Mouse (Mus musculus): ENCODE data around the gene Sox13.
A peak's percentile ranks its signal among the peaks of the same experiment; 100 is the strongest.

Sox13 gene

DNA sequence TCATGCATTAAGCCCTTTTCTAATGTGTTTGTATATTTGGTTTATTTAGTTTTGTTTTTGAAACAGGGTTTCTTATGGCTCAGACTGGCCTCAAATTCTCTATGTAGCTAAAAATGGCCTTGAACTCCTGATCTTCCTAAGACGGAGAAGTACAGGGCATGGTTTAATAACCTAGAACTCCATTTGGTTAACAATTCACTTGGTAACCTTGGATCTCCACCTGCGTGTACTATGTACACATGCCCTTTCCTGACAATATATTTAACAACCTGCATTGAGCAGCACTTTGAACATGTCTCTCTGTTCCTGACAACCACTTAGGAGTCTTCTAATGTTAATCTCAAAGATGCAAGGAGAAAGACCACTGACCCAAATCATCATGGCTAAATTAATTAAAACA lies 7.0 kb upstream of the Sox13 start:
- no peak for DNase-seq (ENCODE audit: low spot score in 2 of 2)

DNA sequence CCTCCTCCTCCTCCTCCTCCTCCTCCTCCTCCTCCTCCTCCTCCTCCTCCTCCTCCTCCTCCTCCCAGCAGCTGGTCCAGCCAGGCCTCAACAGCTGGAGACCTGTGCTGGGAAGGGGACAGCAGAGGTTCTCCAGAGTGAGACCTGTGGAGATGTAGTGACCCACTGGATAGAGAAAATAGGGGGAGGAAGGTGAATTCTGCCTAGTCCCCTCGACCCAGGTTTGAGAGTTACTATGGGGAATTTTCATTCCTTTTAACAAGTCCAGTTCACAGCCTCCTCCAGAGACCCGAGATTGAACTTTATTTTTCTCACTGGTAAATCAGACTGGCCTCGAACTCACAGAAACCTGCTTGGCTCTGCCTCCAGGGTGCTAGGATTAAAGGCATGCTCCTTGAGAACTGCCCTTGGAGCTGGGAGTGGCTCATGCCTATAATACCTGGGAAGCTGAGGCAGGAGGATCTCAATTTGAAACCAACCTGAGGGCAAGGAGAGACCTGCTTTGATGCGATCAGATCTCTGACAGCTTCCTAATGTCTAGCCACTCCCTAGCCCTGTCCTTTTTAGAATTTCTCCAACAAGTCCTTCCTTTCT lies 467 bp upstream of the Sox13 start:
- no peak for DNase-seq (ENCODE audit: low spot score in 2 of 2)

DNA sequence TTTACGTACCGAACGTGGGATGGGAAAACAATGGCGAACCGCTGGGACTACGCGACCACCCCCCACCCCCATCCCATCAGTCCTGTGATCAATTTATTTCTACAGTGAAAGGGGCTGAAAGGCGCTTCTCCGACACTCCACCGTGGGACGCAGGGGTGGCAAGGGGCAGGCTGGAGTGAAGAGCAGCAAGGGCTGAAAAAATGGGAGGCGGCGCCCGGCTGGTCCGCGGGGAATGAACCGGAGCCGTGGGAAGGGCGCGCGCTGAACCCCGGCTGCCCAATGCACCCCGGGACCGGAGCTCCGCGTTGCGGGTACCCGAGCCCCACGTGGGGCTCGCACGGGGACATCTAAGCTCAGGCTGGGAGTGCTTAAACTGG lies 1.0 kb downstream of the Sox13 start:
- no peak for DNase-seq (ENCODE audit: low spot score in 2 of 2)

DNA sequence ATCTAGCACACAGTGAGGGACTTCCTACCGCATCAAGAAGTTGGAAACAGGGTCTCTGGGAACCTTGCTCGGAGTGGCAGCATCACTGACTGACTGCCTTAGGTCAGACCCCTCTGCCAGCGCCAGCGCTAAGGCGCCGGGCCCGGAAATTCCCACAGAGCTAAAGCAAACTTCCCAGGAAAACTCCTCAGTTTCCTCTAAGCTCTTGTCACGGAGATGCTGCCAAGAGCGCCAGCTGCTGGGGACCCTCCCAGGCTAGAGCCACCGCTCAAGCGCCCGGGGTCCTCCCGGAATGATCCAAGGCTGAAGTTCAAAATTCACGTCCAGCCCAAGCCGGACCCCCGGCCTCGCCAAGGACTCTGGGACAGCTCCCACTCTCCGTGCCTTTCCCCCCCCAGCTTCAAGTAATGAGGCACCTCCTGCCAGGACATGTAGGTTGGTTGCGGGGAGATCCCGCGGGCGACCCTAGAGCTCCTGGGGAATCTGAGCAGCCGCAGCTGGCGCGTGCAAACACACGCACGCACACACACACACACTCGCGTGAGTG lies 1.5 kb downstream of the Sox13 start:
- DNase-seq (ENCODE audit: low spot score in 2 of 2), result no peak

DNA sequence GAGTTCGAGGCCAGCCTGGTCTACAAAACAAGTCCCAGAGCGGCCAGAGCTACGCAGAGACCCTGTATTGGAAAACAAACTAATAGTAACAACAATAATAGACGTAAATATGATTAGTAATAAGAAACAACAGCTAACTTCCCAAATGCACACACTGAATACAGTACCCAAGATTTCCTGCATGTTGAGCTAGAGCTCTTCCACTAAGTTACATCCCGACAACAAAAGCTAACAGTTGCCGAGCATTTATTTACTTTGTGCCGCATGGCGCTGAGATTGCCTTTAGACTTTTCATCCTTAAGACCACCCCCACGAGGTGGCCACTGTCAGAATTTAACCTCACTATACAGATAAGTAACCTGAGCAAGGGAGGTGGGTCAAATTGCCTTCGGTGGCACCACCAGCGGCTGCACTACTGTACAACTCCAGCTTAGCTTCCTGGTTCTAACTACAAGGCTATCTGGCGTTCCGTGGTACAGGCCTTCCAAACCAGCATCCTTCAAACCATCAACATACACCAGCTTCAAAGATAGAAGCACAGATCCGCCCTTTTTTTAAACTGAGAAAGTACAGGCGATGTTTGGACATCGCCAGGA lies 2.1 kb downstream of the Sox13 start:
- DNase-seq (ENCODE audit: low spot score in 2 of 2), result no peak

DNA sequence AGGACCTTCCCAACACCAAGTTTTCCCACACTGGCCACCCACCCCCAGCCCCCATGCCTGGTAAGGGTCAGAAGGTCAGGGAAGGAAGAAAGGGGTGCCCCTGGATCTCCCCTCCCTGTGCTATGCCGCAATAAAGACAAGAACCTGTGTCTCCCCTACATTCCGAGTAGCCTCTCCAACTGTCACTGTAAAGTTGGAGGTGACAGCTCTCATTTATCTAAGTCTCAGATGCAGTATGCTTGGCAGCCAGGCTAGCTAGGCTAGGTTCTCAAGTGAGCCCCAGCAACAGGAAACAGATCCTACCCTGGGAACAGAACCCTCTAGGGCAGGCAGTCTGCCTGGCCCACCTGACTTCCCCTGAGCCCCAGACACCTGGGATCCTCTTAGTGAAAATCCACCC lies 3.1 kb downstream of the Sox13 start:
- no peak for DNase-seq (ENCODE audit: low spot score in 2 of 2)

DNA sequence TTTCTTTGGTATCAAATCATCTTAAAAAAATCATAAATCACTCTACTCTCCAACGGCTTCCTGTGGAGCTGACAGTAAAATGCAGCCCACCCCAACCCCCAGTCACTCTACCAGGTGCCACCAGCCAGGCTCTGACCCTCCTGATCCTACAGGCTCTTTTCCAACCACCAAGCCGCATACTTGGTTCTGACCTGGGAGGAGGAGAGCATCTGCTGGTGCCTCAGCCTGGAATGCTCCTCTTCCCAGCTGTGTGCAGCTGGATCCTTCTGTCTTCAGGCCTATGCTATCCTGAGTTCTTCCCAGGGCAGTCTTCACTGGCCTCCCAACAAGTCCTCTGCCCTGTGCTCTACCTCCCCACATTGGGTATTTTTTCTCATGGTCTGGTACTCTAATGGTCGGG lies 3.7 kb downstream of the Sox13 start:
- no peak for DNase-seq (ENCODE audit: low spot score in 2 of 2)

DNA sequence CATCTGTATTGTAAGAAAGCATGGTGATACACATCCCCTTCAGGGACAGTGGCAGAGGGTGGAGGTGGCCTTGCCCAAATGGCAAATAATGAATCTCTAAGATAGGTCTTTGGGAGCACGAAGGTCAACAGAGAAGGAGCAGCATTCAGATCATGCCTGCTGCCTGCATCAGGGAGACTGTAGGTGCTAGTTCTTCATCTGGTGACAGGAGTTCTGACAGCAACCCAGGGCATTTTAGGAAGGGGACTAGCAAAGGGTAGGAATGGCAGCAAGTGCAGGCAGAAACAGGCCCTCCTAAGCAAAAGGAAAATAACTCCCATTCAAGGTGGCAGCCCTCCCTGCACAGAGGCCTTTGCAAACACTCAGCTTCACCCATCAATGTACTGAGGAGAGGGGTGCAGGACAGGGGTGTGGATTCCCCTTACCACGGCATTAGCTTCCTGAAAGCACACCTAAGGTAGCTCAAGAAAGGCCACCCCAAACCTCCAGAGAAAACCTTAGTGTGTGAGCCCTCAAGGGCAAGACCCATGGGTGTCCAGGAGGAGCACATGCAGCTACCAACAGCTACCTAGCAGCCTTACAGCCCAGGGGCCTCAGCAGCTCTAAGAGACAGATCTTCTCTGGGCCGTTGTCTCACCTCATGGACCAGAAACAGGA lies 4.9 kb downstream of the Sox13 start:
- DNase-seq (ENCODE audit: low spot score in 2 of 2), result peak in 1 of 2 experiments; percentile 53

DNA sequence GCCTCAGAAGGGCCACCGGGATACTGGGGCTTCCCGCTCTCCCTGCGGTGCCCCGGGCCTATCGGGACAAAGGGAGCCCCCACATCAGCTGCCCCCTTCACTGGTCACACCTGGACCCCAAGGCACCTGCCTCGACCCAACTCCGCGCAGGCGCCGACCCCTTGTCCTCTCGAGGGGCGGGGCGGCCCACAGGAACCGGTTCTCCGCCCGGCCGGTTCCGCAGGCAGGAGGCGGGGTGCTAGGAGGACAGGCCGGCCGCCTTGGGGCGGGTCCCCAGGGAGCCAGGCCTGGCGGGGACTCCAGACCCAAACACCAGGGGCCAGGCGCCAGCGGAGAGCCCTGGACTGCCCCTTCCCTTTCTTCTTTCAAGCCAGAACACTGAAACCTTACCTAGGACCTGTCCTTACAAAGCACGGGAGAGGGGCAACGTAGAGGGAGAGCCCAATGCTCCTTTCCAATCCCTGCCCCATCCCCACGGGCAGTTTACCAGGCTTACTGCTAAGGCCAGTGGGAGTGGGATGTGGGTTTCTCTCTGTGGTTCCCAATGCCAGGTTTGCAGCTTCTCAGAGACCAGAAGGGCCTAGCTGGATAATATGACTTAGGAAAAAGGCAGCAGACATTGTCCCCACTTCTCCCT lies 5.9 kb downstream of the Sox13 start:
- DNase-seq (ENCODE audit: low spot score in 2 of 2), result peak; percentile 74 to 88

DNA sequence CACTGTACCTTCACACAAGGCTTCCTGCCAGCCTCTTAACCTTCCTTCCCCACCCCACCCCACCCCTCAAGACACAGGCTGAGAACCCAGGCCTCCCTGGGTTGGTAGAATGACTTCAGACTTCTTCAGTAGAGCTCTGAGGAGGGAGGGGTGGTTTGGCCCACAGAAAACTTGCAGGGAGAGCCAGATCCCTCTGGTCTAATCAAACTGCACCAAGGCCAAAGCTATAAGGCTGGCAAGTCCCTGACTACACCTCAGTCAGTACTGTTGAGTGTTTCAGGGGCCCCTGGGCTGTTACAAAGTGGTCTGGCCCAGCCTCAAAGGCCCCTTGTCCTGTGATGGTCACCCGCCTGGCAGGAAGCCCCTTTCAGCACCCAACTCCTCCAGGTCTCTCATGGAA lies 6.6 kb downstream of the Sox13 start:
- peak in 1 of 2 experiments; percentile 60 for DNase-seq (ENCODE audit: low spot score in 2 of 2)

DNA sequence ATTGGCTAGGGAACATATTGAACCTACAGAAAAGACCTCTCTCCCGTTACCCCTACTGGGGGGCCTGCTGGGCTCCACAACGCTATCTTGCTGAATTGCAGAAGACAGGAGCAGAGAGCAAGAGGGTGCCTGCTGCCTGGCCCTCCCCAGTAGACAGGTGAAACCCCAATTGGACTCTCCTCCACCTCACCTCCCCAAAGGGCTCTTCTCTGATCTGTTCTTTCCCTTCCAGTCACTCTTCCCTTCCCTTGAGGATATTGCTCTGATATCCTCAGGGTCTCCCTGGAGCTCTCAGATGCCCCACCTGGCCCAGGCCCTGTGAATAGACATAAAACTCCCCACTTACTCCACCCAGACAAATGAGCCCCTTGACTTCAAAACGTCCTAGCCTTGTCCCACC lies 7.1 kb downstream of the Sox13 start:
- peak in 1 of 2 experiments; percentile 60 for DNase-seq (ENCODE audit: low spot score in 2 of 2)

DNA sequence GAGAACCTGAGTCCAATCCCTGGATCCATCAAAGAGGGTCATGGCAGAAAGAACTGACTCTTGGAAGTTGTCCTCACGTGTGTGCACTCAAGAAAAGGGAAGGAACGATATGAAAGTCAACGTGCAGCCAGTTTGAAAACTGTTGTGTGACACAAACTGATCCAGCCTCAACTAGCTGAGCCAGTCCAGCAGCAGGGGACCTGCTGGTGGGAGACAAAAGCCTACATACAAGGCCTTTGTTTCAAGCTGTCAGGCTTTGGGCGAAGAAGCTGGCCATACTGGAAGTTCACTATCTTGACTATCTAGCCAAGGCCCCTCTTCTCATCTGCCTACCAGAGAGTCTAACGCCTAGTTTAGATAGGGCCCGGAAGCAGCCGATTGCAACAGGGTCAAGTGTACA lies 7.7 kb downstream of the Sox13 start:
- peak in 1 of 2 experiments; percentile 57 for DNase-seq (ENCODE audit: low spot score in 2 of 2)

DNA sequence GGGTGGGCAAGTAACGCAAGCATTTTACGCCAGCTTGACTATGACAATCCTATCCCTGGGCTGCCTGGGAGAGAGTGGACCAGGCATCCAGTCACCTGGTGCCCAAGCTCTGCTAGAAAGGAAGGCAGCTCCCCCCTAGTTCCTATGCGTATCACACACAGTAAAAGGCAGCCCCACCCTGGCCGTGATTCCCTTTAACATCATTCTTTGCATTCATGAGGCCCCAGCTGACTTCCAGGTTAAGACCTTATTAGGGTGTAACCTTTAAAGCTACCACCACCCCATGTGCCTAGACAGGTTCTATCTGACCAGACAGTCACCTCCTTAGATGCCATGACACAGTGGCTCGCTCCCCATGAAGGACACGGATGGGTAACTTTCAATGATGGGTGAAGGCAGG lies 8.7 kb downstream of the Sox13 start:
- no peak for DNase-seq (ENCODE audit: low spot score in 2 of 2)

DNA sequence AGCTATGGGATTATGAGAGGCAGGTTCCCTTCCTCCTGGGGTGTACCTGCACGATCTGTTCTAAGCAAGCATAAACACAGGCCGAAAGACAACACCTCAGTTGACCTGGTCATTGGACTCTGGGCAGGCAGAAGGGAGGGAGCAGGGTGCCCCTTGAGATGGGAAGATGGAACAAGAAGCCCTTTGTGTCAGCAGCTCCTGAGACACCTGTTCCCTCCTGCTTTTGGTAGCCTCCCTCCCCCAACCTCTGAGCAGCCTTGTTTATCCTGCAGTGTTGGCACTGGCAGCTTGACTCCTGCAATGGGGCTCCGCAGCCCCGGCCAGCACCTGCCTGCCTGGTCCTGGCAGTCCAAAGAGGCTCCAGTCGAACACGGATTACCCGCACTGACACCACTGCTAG lies 9.1 kb downstream of the Sox13 start:
- DNase-seq (ENCODE audit: low spot score in 2 of 2), result peak in 1 of 2 experiments; percentile 51

DNA sequence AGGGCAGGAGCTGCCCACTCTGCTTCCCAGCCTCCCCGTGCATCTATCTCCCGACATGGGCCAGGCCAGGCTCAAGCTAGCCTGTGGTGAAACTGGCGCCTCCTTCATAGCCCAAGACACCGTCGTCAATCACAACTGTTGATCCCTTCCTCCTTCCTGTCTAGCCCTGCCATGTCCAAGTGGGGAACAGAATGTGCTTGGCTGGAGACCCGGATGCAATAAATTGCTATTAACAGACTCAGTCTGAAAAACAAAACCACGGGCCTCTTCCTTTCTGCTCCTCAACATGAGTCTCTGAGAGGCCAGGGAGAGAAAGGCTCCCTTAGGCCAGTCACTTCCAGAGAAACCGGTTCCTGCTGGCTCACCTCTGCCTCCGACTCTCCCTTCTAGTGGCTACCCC lies 11.2 kb downstream of the Sox13 start:
- DNase-seq (ENCODE audit: low spot score in 2 of 2), result peak in 1 of 2 experiments; percentile 56

DNA sequence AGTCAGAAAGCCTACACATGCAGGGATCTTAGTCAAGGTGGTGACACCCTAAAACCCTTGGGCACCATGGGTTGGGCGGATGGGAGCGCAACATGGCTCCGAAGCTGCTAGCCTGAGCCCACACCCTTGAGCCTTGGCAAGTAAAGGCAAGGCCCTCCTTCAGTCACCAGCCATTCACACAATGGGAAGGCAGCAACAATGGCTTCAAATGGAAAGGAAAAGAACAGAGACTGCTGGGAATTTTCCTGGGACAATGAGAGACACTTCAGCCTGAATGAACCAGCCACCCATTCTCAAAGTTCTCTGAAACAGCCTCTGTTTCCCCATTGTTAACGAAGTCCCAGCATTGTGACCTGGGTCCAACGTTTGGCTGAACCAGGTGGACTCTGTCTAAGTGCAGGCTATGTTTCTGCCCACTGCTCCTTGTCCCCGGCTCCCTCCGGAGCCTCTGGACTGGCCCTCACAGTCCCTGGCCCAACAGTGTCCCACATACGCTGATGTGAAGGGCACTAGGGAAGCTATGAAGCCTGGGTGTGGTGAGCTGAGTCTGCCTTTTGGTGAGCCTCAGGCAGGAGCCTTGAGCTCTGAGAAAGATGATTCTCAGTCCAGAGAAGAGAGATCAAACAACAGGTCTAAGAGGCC lies 12.6 kb downstream of the Sox13 start:
- DNase-seq (ENCODE audit: low spot score in 2 of 2), result peak in 1 of 2 experiments; percentile 52

DNA sequence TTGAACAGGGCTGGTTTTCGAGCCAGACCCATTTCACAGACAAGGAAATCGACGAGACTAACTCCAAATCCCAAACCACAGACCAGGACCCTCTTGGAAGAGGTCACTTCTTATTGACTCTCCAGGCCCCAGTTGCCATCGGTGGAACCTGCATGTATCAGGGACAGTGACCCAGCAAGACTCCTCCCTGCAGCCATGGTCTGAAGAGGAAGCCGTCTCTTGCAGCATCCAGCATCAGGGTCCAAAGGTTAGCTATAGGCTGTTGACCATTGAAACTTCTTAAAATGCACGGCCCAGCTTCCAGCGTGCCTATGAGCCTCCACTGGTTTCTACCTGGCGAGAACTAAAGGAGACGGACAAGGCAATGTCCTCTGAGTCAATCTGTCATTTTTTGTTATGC lies 14.4 kb downstream of the Sox13 start:
- DNase-seq (ENCODE audit: low spot score in 2 of 2), result no peak

DNA sequence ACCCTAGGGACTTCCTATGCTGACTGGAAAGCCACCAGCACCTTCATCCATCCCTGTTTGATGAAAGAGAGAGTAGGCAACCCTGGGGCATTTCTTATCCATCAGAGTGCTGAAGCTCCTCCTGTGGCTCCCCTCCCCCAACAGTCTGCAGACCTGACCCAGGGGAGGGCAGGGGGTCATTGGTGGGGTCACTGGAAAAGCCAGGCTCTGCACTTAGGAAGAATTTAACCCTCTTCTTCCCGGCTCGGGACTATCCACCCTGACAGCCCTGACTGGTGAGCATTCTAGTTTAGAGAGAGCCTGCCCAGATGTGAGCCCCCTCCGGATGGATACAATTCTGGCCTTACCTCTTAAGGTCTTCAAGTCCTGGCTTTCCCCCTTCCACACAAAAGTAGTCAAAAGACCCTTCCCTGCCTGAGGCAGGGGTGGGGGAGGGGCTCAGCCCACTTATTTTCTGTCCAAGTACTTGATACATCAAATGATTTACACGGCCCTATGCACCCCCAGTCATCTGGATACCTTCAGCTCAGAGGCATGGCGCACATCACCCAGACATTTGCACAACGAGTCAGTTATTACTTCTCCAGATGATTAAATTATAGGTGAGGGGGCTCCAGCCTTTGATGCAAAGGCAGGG lies 15.2 kb downstream of the Sox13 start:
- no peak for DNase-seq (ENCODE audit: low spot score in 2 of 2)

DNA sequence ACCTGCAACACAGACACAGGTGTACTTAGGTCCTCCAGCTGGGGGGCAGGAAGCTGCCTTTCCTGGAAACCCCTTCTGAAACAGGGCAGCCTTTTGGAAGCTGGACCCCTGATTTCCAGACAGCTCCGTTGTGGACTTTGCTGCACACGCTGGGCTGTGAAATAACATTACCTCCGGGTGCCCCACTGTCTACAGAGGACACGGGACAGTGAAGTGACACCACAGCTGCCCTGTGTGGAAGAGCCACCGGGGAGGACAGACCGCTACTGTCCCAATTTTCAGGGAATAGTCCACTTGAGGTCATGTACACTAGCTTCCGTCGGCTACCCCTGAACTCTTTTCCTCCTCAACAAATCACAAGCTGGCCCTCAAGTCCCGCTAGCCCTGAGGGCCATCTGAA lies 15.9 kb downstream of the Sox13 start:
- DNase-seq (ENCODE audit: low spot score in 2 of 2), result no peak

DNA sequence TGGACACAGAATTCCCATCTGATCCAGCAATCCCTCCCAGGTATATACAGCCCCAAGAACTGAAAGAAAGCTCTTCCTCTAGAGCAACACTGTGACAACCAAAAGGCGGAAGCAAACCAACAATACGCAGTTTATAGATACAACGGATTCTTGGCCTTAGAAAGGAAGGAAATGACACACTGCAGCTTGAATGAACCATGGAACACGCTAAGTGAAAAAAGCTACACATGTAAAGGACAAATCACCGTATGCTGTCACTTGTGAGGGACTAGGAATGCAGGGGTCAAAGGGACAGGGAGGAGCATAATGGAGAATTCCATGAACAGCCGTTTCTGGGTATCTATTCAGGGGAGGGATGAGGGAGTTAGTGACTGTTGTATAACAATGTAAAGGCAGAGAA lies 16.7 kb downstream of the Sox13 start:
- DNase-seq (ENCODE audit: low spot score in 2 of 2), result no peak

DNA sequence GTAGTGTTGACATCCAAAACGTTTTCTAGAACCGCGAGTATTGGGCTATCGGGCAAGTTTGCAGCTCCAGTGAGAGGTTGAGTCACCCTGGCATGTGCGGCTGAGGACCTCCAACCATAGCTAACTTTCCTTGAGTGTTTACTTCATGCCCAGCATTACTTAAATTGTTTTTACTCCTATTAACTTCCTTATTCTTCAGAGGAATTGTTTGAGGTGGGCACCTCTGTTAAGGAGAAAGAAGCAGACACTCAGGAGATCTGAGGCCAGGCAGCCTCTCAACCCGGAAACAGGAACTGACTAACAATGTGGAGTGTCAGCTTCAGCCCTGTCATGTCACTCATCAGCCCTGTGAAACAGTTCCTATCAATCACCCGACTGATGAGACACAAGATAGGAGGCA lies 17.6 kb downstream of the Sox13 start:
- DNase-seq (ENCODE audit: low spot score in 2 of 2), result no peak

DNA sequence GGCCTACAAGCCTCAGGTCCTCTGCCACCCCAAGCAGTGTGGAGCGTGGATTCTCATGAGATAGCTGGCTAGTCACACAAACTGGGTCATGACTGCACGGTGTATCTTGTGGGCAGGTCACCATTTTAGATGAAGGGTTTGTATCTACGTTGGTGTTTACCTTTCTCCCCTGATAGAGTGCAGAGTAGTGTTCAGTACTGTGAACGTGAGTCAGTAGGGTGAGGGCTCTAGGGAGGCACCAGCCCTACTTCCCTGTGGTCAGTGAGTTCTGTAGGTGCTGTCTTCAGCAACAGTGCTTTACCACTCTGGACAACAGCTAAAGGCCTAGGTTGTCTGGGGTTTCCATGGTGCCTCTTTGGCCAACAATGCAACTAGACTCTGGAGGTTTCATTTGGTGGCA lies 20.2 kb downstream of the Sox13 start:
- no peak for DNase-seq (ENCODE audit: low spot score in 2 of 2)

Data from spleen, postnatal 4 days (tissue).